Mouse (Mus musculus): ENCODE measurements around the gene Tmed9.
"Not testable (repeated sequence)": the region's sequence is repeated elsewhere in the genome, so short reads cannot be mapped to it uniquely, and the experiment has no call there.

Tmed9 gene

GRCm38 (mm10) chr13:55599566-55600540 is 26.3 kb downstream of the Tmed9 start, which contains the start of gene B4galt7:
Gene B4galt7 (plus strand): TSS chr13:55599896.
- in situ Hi-C loops (cut with MboI; ENCODE audit: low pct_unique_long_range_greater_than_20kb in 1 of 2, low sequenced_read_pairs in 2 of 2, unreplicated experiment in 1 of 2), result no loop called here

GRCm38 (mm10) chr13:55600657-55601056 is 27.1 kb downstream of the Tmed9 start:
- in situ Hi-C loops (cut with MboI; ENCODE audit: low pct_unique_long_range_greater_than_20kb in 1 of 2, low sequenced_read_pairs in 2 of 2, unreplicated experiment in 1 of 2), result no loop called here

- in situ Hi-C loops (cut with MboI; ENCODE audit: low pct_unique_long_range_greater_than_20kb in 1 of 2, low sequenced_read_pairs in 2 of 2, unreplicated experiment in 1 of 2), result no loop called here
Measured at GRCm38 (mm10) chr13:55601611-55602010, 28.1 kb downstream of the Tmed9 start.

- in situ Hi-C loops (cut with MboI; ENCODE audit: low pct_unique_long_range_greater_than_20kb in 1 of 2, low sequenced_read_pairs in 2 of 2, unreplicated experiment in 1 of 2), result no loop called here
Measured at GRCm38 (mm10) chr13:55604606-55605005, 31.1 kb downstream of the Tmed9 start.

GRCm38 (mm10) chr13:55606899-55607623 is 33.5 kb downstream of the Tmed9 start:
- in situ Hi-C loops (cut with MboI; ENCODE audit: low pct_unique_long_range_greater_than_20kb in 1 of 2, low sequenced_read_pairs in 2 of 2, unreplicated experiment in 1 of 2), result no loop called here

- in situ Hi-C loops (cut with MboI; ENCODE audit: low pct_unique_long_range_greater_than_20kb in 1 of 2, low sequenced_read_pairs in 2 of 2, unreplicated experiment in 1 of 2), result no loop called here
Measured at GRCm38 (mm10) chr13:55607624-55608006, 34.1 kb downstream of the Tmed9 start.

GRCm38 (mm10) chr13:55611996-55612395 is 38.5 kb downstream of the Tmed9 start:
- in situ Hi-C loops (cut with MboI; ENCODE audit: low pct_unique_long_range_greater_than_20kb in 1 of 2, low sequenced_read_pairs in 2 of 2, unreplicated experiment in 1 of 2), result no loop called here

- in situ Hi-C loops (cut with MboI; ENCODE audit: low pct_unique_long_range_greater_than_20kb in 1 of 2, low sequenced_read_pairs in 2 of 2, unreplicated experiment in 1 of 2), result no loop called here
Measured at GRCm38 (mm10) chr13:55613471-55613870, 39.9 kb downstream of the Tmed9 start.

- in situ Hi-C loops (cut with MboI; ENCODE audit: low pct_unique_long_range_greater_than_20kb in 1 of 2, low sequenced_read_pairs in 2 of 2, unreplicated experiment in 1 of 2), result no loop called here
Measured at GRCm38 (mm10) chr13:55619328-55619727, 45.8 kb downstream of the Tmed9 start.

GRCm38 (mm10) chr13:55620275-55620674 is 46.7 kb downstream of the Tmed9 start:
- in situ Hi-C loops (cut with MboI; ENCODE audit: low pct_unique_long_range_greater_than_20kb in 1 of 2, low sequenced_read_pairs in 2 of 2, unreplicated experiment in 1 of 2), result no loop called here

GRCm38 (mm10) chr13:55622156-55622648 is 48.7 kb downstream of the Tmed9 start:
- in situ Hi-C loops (cut with MboI; ENCODE audit: low pct_unique_long_range_greater_than_20kb in 1 of 2, low sequenced_read_pairs in 2 of 2, unreplicated experiment in 1 of 2), result not testable (repeated sequence)

- in situ Hi-C loops (cut with MboI; ENCODE audit: low pct_unique_long_range_greater_than_20kb in 1 of 2, low sequenced_read_pairs in 2 of 2, unreplicated experiment in 1 of 2), result no loop called here
Measured at GRCm38 (mm10) chr13:55622649-55623541, 49.4 kb downstream of the Tmed9 start, which contains the start of gene Caml. Gene Caml (plus strand): TSS chr13:55623005.

GRCm38 (mm10) chr13:55634639-55635127 is 61.2 kb downstream of the Tmed9 start, which contains the start of gene Ddx46:
Gene Ddx46 (plus strand): TSS chr13:55635027.
- in situ Hi-C loops (cut with MboI; ENCODE audit: low pct_unique_long_range_greater_than_20kb in 1 of 2, low sequenced_read_pairs in 2 of 2, unreplicated experiment in 1 of 2), result no loop called here

- in situ Hi-C loops (cut with MboI; ENCODE audit: low pct_unique_long_range_greater_than_20kb in 1 of 2, low sequenced_read_pairs in 2 of 2, unreplicated experiment in 1 of 2), result no loop called here
Measured at GRCm38 (mm10) chr13:55635146-55635571, 61.6 kb downstream of the Tmed9 start.

- in situ Hi-C loops (cut with MboI; ENCODE audit: low pct_unique_long_range_greater_than_20kb in 1 of 2, low sequenced_read_pairs in 2 of 2, unreplicated experiment in 1 of 2), result no loop called here
Measured at GRCm38 (mm10) chr13:55636185-55636983, 62.9 kb downstream of the Tmed9 start.

- in situ Hi-C loops (cut with MboI; ENCODE audit: low pct_unique_long_range_greater_than_20kb in 1 of 2, low sequenced_read_pairs in 2 of 2, unreplicated experiment in 1 of 2), result not testable (repeated sequence)
Measured at GRCm38 (mm10) chr13:55640480-55640879, 66.9 kb downstream of the Tmed9 start.

- in situ Hi-C loops (cut with MboI; ENCODE audit: low pct_unique_long_range_greater_than_20kb in 1 of 2, low sequenced_read_pairs in 2 of 2, unreplicated experiment in 1 of 2), result no loop called here
Measured at GRCm38 (mm10) chr13:55644525-55644924, 71.0 kb downstream of the Tmed9 start.
